Mouse (Mus musculus): ENCODE measurements around the gene Nfib. TPM values are rescaled to one million over a fixed set of nuclear protein-coding genes. Genes with fewer than 3 reads are reported as not detected.

Nfib gene
- polyA plus RNA-seq (2015; fragmentation: Nextera tagmentation; extraction: Ambion mirVana) = 41.1 and 41.4 TPM in 2 replicates

DNA sequence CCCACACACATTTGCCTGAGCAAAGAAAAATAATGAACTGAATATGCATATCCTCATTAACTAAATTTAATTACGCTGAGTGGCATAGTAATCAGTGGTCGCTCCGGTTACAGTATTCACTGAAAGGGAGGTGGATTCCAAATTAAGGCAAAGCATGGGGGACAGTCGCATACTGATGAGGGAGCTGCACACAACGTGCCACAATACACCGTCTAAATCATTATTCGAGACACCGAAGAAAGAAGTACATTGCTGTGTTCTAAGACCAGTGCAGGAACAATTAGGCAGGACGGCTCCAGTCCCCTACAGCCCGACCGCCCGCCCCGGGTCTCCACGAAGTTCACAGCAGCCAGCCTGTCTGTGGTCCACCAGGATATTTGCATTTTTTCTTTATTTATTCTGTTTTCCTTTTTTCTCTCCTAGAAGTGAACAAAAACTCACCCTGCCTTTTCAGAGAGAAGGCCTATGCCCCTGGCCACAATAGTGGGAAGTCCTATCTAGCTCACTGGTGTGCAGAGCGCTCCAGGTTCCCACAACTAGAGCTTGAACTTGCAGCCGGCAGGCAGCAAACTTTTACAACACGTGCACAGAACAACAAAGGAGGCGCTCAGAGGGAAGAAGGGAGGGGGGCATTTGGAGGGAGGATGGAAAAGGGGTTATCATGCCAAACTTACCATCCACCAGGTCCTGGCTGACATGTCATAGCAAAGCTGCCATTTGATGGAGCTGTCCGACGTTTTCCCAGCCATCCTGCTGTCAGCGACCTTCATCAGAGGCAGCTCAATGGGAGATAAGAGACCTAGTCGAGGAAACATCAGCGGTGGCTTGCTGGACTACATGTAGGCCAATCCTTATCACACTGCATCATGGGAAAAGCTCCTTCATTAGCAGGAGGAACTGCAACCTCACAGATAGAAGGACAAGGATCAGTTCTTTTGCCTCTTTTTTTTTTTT is at the start of gene Nfib:
Nfib (minus strand) TSS at position 910 of the 954 bp plus-strand sequence.
- no peaks in the 10 kb centered on the region for H3K4me1 ChIP-seq (replicated peaks)
- no peak within 1 kb of the TSS for H3K9ac ChIP-seq
- no peak within 1 kb of the TSS for H3K4me2 ChIP-seq (replicated peaks)
- H3K36me3 ChIP-seq = no peaks in the 10 kb centered on the region
- WGBS = 68% methylated on average over 23 of the region's 23 CpGs
- no peaks in the 10 kb centered on the region for H3K27me3 ChIP-seq (replicated peaks)
- no peak within 1 kb of the TSS for H3K4me3 ChIP-seq (replicated peaks)
- no peaks in the 10 kb centered on the region for H3K9me3 ChIP-seq
- H3K27ac ChIP-seq = no peak within 1 kb of the TSS
- ATAC-seq = no peak

DNA sequence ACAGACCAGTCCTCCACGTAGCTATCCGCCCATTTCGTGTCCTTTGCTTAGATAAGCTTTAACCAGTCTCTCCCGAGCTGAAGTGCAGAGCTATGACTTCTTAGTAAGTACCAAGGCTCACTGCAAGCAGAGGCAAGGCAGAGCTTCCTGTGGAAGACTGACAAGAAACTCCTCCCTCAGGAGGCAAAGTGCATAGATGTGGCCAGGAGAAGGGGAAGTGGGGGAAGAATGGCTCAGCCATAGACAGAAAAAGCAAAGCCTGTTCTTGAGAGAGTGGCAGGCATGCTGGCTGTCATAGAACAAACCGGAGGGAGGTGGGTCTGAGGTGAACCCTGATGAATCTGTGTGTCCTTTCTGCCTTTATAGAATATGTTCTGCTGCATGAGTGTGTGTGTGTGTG is 30.2 kb upstream of the Nfib start:
- no peak overlapping the region for H3K4me2 ChIP-seq (replicated peaks)
- H3K9ac ChIP-seq = no peak overlapping the region
- H3K27ac ChIP-seq = no peak overlapping the region
- H3K27me3 ChIP-seq (replicated peaks) = no peaks in the 10 kb centered on the region
- H3K9me3 ChIP-seq = no peaks in the 10 kb centered on the region
- H3K4me1 ChIP-seq (replicated peaks) = no peaks in the 10 kb centered on the region
- no peaks in the 10 kb centered on the region for H3K36me3 ChIP-seq
- 45% methylated on average over 5 of the region's 5 CpGs for WGBS
- ATAC-seq = peak; percentile 36; the same call in 1 of the 2 replicates
- H3K4me3 ChIP-seq (replicated peaks) = no peak overlapping the region

DNA sequence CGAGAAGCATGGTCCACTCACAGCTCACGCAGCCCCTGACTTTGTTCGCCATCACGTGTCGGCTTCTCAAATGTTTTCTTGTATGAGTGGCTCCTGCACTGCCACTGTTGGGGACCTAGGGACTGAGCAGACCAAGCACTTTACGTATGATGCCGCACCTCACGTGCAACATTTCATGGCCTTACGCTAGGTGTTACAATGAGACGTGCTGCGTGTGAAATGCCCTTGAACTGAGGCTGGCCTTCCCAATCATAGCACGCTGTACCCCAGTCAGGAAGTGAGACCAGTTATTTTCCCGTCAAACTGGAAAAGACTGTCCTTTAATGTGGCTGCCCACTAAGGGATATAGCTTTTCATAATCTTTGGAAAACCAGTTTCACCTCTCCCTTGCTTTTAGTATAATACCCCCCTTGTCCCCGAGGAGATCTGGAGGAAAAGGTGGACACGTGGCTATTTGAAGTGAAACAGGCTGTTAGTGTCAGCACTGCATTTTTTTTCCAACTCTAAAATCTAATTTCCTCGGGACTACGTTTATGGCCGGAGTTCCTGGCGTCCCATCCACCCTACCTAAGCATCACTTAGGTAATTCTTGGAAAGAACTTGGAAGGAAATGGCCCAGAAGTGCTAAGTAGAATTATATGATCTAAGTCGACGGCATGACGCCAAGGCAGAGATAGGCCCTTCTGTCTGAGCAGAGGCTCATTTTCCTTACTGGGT is 29.4 kb upstream of the Nfib start:
- H3K4me2 ChIP-seq (replicated peaks) = no peak overlapping the region
- no peak overlapping the region for H3K27ac ChIP-seq
- no peaks in the 10 kb centered on the region for H3K36me3 ChIP-seq
- no peaks in the 10 kb centered on the region for H3K4me1 ChIP-seq (replicated peaks)
- 82% methylated on average over 22 of the region's 22 CpGs for WGBS
- no peaks in the 10 kb centered on the region for H3K9me3 ChIP-seq
- ATAC-seq = no peak
- no peaks in the 10 kb centered on the region for H3K27me3 ChIP-seq (replicated peaks)
- H3K4me3 ChIP-seq (replicated peaks) = no peak overlapping the region
- H3K9ac ChIP-seq = no peak overlapping the region

DNA sequence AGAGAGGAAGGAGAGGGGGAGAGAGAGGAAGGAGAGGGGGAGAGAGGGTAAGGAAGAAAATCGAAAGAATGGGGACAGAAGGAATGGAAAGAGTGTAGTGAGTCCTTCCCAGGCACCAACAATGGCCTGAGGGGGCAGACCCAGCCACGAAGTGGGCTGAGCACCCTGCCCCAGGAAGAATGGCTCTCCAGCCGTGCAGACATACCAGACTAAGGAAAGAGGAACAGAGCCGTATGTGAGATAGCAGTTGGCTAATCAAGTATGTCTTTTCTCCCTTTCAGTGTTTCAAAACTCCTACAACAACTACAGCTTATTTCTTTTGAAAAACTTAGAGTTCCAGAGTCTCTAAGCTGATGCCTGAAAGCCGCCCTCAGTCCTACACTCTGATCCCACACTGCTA is 28.8 kb upstream of the Nfib start:
- no peak overlapping the region for H3K27ac ChIP-seq

DNA sequence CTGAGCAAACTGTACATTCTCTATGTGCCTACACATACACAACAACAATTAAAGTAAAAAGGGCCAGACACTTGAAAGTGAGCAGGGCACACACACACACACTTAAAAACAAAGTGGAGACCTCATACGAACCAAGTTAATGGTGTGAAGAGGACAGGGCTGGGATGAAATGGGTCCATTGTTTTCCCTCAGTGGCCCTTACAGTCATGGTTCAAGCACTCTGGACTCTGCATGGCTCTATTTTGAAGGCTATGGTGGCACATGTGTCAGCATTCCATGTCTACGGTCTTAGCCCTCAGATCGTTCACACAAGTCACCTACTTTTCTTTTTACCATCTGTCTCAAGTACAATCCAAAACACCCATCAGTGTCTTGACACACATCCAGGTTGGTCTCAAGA is 28.1 kb upstream of the Nfib start:
- Histone ChIP-seq H3K4me1 (replicated peaks) (no peaks in the 10 kb centered on the region), H3K9ac (no peak overlapping the region), H3K9me3 (no peaks in the 10 kb centered on the region), H3K36me3 (no peaks in the 10 kb centered on the region), H3K27ac (no peak overlapping the region), H3K4me2 (replicated peaks) (no peak overlapping the region), H3K4me3 (replicated peaks) (no peak overlapping the region), H3K27me3 (replicated peaks) (no peaks in the 10 kb centered on the region)
- no peak for ATAC-seq
- 90% methylated on average over 3 of the region's 3 CpGs for WGBS

More for the DNA sequence above, 28.8 kb upstream of the Nfib start:
- H3K9me3 ChIP-seq = no peaks in the 10 kb centered on the region
- no peaks in the 10 kb centered on the region for H3K27me3 ChIP-seq (replicated peaks)
- H3K4me1 ChIP-seq (replicated peaks) = no peaks in the 10 kb centered on the region
- H3K9ac ChIP-seq = no peak overlapping the region
- 58% methylated on average over 5 of the region's 5 CpGs for WGBS
- no peak overlapping the region for H3K4me3 ChIP-seq (replicated peaks)
- H3K4me2 ChIP-seq (replicated peaks) = no peak overlapping the region
- H3K36me3 ChIP-seq = no peaks in the 10 kb centered on the region
- ATAC-seq = no peak

DNA sequence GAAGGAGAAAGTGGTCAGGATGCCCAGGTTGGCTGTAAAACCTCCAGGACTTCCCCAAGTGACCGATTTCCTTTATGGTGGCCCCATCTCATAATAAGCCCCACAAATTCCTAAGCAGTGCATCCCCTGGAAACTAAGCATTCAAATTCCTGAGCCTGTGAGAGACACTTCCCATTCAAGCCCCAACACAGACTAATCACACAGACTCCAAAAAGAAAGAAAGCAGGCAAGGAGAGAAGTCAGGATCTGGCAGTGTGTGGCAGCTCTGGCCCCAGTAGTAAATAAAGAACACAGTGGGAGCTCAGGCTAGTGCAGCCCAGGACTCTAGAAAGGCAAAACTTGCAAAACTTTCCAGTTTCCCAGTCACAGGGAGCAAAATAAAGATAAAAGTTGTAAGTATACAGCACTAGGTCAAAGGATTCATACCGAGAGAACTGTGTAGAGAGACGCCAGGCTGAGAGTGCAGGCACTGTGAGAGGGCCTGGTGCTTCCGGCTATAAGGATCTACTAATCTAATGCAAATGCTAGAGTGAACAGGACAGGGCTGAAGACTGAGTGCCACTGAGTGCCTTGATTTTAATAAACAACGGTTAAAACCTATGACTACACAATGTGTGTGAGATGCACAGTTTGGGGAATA is 24.8 kb upstream of the Nfib start:
- Histone ChIP-seq H3K36me3 (no peaks in the 10 kb centered on the region), H3K4me1 (replicated peaks) (no peaks in the 10 kb centered on the region)

DNA sequence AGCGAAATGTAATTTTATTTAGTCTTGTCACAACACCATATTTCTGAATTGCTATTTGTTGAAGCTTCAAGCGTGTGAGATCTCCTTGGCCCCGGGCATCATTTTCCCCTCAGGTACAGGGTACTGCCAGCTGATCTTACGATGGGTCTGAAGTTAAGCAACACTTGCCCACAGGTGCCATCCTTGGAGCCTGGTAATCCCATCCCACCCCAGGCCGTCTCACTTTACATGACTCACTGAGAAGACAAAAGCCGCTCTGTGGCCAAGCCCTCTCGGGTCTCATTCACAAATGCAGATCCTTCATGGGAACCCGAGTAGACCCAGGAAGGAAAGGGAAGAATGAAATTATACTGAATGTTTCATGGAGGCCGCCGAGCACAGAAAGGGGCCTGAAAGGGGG is 18.5 kb upstream of the Nfib start:
- no peaks in the 10 kb centered on the region for H3K4me1 ChIP-seq (replicated peaks)
- no peak overlapping the region for H3K4me3 ChIP-seq (replicated peaks)
- no peak overlapping the region for H3K4me2 ChIP-seq (replicated peaks)
- H3K9ac ChIP-seq = no peak overlapping the region
- H3K36me3 ChIP-seq = no peaks in the 10 kb centered on the region
- H3K27me3 ChIP-seq (replicated peaks) = no peaks in the 10 kb centered on the region
- no peaks in the 10 kb centered on the region for H3K9me3 ChIP-seq
- ATAC-seq = no peak
- WGBS = 57% methylated on average over 10 of the region's 10 CpGs
- no peak overlapping the region for H3K27ac ChIP-seq

More for the DNA sequence above, 24.8 kb upstream of the Nfib start:
- H3K9ac ChIP-seq = no peak overlapping the region
- H3K4me2 ChIP-seq (replicated peaks) = no peak overlapping the region
- ATAC-seq = no peak
- 74% methylated on average over 5 of the region's 5 CpGs for WGBS
- H3K27ac ChIP-seq = no peak overlapping the region
- no peaks in the 10 kb centered on the region for H3K27me3 ChIP-seq (replicated peaks)
- no peak overlapping the region for H3K4me3 ChIP-seq (replicated peaks)
- H3K9me3 ChIP-seq = no peaks in the 10 kb centered on the region

DNA sequence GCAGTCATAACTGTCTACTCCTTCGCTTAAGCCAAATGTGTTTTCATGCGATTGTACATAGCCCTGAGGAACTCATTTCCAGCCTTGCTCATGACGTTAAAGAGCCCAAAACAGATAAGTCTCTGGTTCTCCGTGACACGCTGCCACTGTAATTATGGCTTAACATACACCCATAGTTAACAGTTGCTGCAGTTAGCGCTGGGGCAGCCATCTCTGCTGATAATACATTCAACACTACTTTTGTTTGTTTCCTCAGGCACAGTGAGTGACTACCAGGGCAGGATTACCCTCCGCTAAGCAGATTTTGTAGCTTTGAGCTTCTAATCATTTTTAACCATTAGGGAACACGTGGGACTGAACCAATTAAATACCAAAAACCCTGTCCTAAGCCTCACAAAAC is 17.5 kb upstream of the Nfib start:
- Histone ChIP-seq H3K9me3 (no peaks in the 10 kb centered on the region), H3K27me3 (replicated peaks) (no peaks in the 10 kb centered on the region), H3K27ac (no peak overlapping the region), H3K36me3 (no peaks in the 10 kb centered on the region), H3K4me3 (replicated peaks) (no peak overlapping the region), H3K4me1 (replicated peaks) (no peaks in the 10 kb centered on the region), H3K9ac (no peak overlapping the region), H3K4me2 (replicated peaks) (no peak overlapping the region)
- no peak for ATAC-seq
- 92% methylated on average over 8 of the region's 8 CpGs for WGBS

DNA sequence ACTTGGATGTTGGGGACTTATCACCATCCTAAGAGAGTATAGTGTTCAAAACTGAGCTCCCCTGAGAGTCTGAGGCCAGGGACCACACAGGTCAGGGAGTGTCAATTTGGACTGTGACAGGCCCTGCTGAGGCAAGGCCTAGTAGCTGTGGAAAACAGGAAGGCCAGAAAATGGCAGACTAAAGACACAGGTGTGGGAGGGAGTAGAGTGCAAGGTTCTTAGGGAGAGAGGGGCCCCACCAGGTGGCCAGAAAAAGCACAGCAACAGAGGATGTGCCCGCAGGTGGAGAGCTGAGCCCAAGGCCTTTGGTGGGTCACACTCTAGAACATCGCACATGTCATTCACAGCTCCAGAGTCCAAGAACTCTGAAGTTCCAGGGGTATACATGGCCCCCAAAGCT is 10.3 kb upstream of the Nfib start:
- Histone ChIP-seq H3K9me3 (no peaks in the 10 kb centered on the region), H3K27ac (no peak overlapping the region), H3K36me3 (no peaks in the 10 kb centered on the region), H3K9ac (no peak overlapping the region), H3K4me2 (replicated peaks) (no peak overlapping the region), H3K4me1 (replicated peaks) (no peaks in the 10 kb centered on the region), H3K27me3 (replicated peaks) (no peaks in the 10 kb centered on the region), H3K4me3 (replicated peaks) (no peak overlapping the region)
- no peak for ATAC-seq
- 92% methylated on average over 2 of the region's 2 CpGs for WGBS

DNA sequence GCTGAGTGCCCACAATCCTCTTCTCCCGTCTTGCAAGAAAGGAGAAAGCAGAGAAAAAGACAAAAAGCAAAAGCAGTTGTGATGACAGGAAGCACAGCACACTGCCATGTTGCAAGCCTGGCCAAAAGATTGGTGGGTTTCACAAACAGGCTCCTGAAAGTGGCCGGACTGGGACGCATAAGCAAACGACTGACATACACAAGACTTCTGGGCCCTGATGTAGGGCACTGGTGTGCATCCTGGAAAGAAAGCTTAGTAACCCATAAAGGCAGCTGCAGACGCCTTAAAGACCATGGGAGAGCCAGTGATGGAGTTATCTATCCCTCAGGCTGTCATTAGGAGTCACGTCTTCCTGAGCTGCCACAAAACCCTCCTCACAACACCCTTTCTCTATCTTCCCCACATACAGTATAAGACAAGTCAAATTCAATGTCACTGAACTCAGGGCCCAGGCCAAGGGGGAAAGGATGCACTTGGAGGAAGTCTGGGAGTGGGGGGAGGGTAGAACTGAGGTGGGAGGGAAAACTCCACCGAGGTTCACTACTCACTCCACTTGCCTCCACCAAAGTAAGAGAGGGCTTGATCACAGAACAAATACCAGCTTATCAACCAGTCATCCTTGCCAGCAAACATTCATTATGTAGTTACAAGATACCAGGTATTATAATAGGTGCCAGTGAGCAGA is 6.2 kb upstream of the Nfib start:
- H3K4me2 ChIP-seq (replicated peaks) = no peak overlapping the region
- 76% methylated on average over 7 of the region's 7 CpGs for WGBS

DNA sequence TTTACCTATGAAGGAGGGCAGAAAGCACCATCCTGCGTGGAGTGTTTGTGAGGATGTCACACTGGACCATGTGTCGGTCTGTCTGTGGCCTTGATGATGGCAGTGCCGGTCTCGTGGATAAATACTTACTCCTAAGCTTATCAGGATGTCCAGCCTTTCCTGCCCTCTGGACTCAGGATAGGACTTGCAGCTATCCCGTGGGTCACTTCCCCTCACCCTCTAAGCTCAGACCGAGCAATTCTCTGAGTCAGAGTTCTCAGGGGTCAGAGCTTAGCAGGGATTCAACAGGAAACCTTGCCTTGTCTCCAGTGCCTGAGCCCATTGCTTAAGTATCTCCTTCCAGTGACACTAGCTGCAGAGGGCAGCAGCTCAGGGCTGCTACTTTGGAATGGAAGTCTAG is 4.1 kb upstream of the Nfib start:
- Histone ChIP-seq H3K27ac (no peak overlapping the region), H3K27me3 (replicated peaks) (no peaks in the 10 kb centered on the region), H3K4me1 (replicated peaks) (no peaks in the 10 kb centered on the region), H3K36me3 (no peaks in the 10 kb centered on the region), H3K4me2 (replicated peaks) (no peak overlapping the region), H3K4me3 (replicated peaks) (no peak overlapping the region), H3K9me3 (no peaks in the 10 kb centered on the region), H3K9ac (no peak overlapping the region)
- no peak for ATAC-seq
- 73% methylated on average over 6 of the region's 6 CpGs for WGBS

More for the DNA sequence above, 6.2 kb upstream of the Nfib start:
- no peaks in the 10 kb centered on the region for H3K9me3 ChIP-seq
- no peak overlapping the region for H3K27ac ChIP-seq
- no peak overlapping the region for H3K4me3 ChIP-seq (replicated peaks)
- H3K36me3 ChIP-seq = no peaks in the 10 kb centered on the region
- H3K9ac ChIP-seq = no peak overlapping the region
- ATAC-seq = no peak
- H3K4me1 ChIP-seq (replicated peaks) = no peaks in the 10 kb centered on the region
- no peaks in the 10 kb centered on the region for H3K27me3 ChIP-seq (replicated peaks)

DNA sequence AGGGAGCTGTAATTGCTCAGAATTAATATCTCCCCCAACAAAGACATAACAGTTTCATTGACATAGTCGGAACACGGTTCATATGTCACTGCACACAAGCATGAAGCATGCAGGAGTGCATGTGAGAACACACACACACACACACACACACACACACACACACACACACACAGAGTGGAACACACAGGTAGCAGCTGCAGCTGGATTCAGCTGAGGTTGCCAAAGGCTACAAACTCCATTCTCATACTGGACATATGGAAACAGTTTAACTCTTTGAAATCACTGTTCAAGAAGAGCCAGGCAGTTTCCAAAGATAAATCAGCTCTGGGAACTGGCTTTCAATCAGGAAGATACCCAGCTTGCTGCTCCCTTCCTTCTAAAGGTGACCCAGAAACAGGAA is 462 bp upstream of the Nfib start:
- no peak for ATAC-seq
- WGBS = 63% methylated on average over 2 of the region's 2 CpGs
- H3K36me3 ChIP-seq = no peaks in the 10 kb centered on the region
- H3K4me2 ChIP-seq (replicated peaks) = no peak overlapping the region
- H3K27me3 ChIP-seq (replicated peaks) = no peaks in the 10 kb centered on the region
- H3K4me3 ChIP-seq (replicated peaks) = no peak overlapping the region
- no peak overlapping the region for H3K27ac ChIP-seq
- H3K4me1 ChIP-seq (replicated peaks) = no peaks in the 10 kb centered on the region
- H3K9me3 ChIP-seq = no peaks in the 10 kb centered on the region
- no peak overlapping the region for H3K9ac ChIP-seq

All from intestine, embryonic 15.5 days (tissue).